Mouse (Mus musculus): ENCODE data around the gene Vangl2. TPM values are rescaled to one million over a fixed set of nuclear protein-coding genes. Genes with fewer than 3 reads are reported as not detected.

Gene Vangl2
- polyA plus RNA-seq, 1 experiment from 2014 or later: 63.2 TPM

DNA sequence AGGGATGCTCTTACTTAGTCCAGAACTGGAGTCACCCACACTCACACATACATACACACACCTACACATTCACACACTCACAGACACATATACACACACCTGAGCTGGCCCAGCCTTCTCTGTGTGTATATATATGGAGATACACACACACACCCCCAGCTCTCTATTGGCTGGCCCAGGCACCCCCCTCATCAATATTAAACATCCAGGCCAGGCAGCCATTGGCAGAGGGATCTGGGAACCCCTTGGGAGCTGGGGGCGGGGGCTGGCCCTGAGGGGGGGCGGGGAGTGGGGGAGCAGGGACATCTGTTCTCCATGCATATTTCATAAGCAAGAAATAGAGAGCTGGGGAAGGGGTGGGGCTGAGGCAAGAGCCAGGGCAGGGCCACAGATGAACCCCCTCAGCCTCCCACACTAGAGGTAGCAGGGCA is 29.3 kb upstream of the Vangl2 start, which contains the start of gene Nhlh1:
Nhlh1 (minus strand) TSS at position 83 of the 431 bp plus-strand sequence.
- 43% methylated on average over 2 of the region's 2 CpGs for WGBS
- Histone ChIP-seq H3K27me3 (peaks cover 40% of the 10 kb centered on the region), H3K4me1 (peaks cover 66% of the 10 kb centered on the region), H3K36me3 (replicated peaks) (no peaks in the 10 kb centered on the region), H3K4me3 (replicated peaks) (peak within 1 kb of the TSS; percentile 42), H3K27ac (peak within 1 kb of the TSS; percentile 81), H3K9me3 (no peaks in the 10 kb centered on the region), H3K4me2 (peak within 1 kb of the TSS; percentile 70), H3K9ac (peak within 1 kb of the TSS; percentile 40)
- peak; percentile 82 for ATAC-seq (ENCODE audit: low FRiP score)

DNA sequence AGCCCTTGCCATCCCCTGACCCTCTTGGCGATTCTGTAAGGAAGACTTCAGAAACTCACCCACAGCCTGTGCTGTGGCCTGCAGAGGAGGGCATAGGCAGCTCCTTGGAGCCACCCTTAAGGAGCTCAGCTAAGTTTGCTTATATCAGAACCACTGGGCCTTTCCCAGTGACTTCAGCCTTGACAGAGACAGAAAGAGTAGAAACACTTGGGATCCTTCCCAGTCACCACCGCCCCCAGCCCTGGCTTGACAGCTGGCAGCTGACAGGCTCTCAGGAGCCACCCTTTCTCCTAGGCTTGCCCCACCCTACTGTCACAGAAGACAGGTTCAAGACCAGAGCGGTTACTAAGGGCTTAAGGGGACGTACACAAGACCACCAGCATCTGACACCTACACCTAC is 28.0 kb upstream of the Vangl2 start:
- H3K27me3 ChIP-seq: peaks cover 49% of the 10 kb centered on the region
- WGBS: 76% methylated on average over 4 of the region's 4 CpGs

DNA sequence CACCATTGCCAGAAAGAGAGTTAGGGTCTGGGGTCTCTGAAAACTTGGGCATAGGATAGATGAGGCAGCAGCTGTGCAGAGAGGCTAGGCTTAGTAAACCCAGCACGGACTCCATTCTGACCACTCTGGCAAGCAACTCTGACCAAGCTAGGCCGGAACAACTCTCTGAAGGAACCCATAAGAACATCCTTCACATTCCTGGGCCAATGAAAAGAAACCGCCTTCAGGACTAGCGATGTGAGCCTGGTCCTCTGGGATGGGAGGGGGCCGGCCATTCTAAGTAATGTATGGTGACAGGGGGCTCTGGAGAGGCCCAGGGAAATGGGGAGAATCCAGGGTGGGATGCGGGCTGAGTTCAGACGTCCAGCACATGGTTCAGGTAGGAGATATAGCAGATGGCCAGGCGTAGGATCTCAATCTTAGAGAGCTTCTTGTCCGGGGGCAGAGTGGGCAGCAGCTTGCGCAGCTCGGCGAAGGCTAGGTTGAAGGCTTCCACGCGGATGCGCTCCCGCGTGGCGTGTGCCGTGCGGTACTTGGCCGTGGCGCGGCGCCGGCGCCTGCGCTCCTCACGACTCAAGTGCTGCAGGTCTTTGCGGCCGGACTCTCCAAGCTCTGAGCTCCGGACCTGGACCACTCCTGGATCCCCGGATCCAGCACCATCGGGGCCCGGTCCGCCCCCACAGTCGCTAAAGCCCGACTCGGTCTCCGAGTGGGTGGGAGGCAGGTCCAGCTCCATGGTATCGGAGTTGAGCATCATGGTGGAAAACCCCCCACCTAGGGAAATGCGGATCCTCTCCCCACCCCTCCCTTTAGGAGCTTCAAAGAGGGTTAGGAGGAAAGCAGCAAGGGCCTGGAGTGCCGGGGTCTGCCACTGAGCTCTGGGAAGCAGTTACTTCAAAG is 25.5 kb upstream of the Vangl2 start:
- Histone ChIP-seq H3K27me3 (peaks cover 49% of the 10 kb centered on the region), H3K4me2 (peak overlapping the region; percentile 70), H3K4me3 (replicated peaks) (peak overlapping the region; percentile 42), H3K36me3 (replicated peaks) (0 out of 2 replicates have a peak, but pooled peaks cover 4% of the 10 kb centered on the region), H3K9ac (peak overlapping the region; percentile 62), H3K27ac (no peak overlapping the region), H3K9me3 (no peaks in the 10 kb centered on the region), H3K4me1 (peaks cover 65% of the 10 kb centered on the region)
- no peak for ATAC-seq (ENCODE audit: low FRiP score)
- 2% methylated on average over 39 of the region's 42 CpGs for WGBS

More for the DNA sequence above, 28.0 kb upstream of the Vangl2 start:
- H3K4me2 ChIP-seq: peak overlapping the region; percentile 70
- no peaks in the 10 kb centered on the region for H3K9me3 ChIP-seq
- peak overlapping the region; percentile 21; the same call in 1 of the 2 replicates for H3K9ac ChIP-seq
- no peak overlapping the region for H3K27ac ChIP-seq
- no peak for ATAC-seq (ENCODE audit: low FRiP score)
- H3K36me3 ChIP-seq (replicated peaks): 0 out of 2 replicates have a peak, but pooled peaks cover 4% of the 10 kb centered on the region
- peak overlapping the region; percentile 42 for H3K4me3 ChIP-seq (replicated peaks)
- peaks cover 67% of the 10 kb centered on the region for H3K4me1 ChIP-seq

DNA sequence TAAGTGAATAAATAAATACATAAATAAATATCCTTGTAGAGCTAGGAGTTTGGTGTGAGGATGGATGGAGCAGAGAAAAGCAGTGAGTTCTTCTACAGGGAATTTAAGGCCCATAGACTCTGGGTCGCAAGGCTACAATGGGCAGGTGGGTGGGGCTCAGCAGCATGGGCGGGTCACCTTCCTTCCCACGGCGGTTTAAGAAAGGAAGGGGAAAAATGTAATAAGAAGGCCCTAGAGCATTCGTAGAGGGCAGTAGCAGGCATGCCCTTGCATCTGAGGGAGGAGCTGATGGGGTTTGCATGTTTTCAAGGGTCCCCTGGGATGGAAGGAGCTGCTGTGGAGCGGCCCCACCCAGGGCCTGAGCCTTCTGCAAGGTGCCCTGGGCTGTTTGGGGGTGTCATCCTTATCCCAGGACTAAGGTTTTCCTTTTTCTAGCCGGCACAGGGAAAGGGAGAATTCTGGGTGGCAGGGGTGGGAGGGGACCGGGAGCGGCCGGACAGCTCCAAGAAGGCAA is 24.6 kb upstream of the Vangl2 start:
- Histone ChIP-seq H3K9ac (no peak overlapping the region), H3K27ac (no peak overlapping the region), H3K4me1 (peaks cover 65% of the 10 kb centered on the region), H3K4me3 (replicated peaks) (peak overlapping the region; percentile 42), H3K27me3 (peaks cover 49% of the 10 kb centered on the region), H3K9me3 (no peaks in the 10 kb centered on the region), H3K4me2 (peak overlapping the region; percentile 70), H3K36me3 (replicated peaks) (0 out of 2 replicates have a peak, but pooled peaks cover 4% of the 10 kb centered on the region)
- ATAC-seq (ENCODE audit: low FRiP score): no peak
- 16% methylated on average over 9 of the region's 10 CpGs for WGBS

DNA sequence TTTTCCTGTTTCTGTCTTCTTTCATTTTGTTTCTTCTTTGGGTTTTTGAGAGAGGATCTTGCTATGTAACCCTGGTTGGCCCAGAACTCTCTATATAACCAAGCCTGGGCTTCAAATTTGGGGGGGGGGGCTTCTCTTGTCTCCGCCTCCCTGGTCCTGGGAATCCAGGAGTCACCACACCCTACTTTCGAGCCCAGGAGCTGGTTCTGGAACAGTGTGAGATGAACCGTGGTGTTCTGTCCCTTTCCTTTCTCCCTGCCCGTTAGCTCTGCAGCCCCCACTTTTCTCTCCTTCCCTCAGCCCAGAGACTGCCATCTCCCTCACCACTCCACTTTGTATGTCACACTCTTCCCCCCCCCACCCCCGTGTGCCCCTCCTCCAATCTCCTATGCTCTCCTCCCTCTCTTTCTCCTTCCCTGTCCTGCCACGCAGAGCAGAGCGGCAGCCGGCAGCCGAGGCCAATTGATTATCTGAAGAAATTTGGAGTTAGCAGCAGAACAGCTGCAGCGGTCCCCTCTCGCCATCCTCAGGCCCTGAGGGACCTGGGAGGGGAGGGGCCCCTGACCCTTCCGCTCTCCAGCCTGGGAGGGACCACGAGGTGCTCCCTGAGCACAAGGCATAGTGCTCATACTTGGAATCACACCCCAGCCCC is 21.0 kb upstream of the Vangl2 start:
- H3K4me1 ChIP-seq: peaks cover 58% of the 10 kb centered on the region
- no peaks in the 10 kb centered on the region for H3K9me3 ChIP-seq
- no peak overlapping the region for H3K4me3 ChIP-seq (replicated peaks)
- H3K27me3 ChIP-seq: peaks cover 26% of the 10 kb centered on the region
- H3K36me3 ChIP-seq (replicated peaks): 0 out of 2 replicates have a peak, but pooled peaks cover 4% of the 10 kb centered on the region
- H3K27ac ChIP-seq: peak overlapping the region; percentile 88
- 0 out of 2 replicates have a peak overlapping the region, but pooled peaks have one; percentile 21 for H3K9ac ChIP-seq
- H3K4me2 ChIP-seq: peak overlapping the region; percentile 31
- peak; percentile 34 for ATAC-seq (ENCODE audit: low FRiP score)
- WGBS: 24% methylated on average over 13 of the region's 13 CpGs

DNA sequence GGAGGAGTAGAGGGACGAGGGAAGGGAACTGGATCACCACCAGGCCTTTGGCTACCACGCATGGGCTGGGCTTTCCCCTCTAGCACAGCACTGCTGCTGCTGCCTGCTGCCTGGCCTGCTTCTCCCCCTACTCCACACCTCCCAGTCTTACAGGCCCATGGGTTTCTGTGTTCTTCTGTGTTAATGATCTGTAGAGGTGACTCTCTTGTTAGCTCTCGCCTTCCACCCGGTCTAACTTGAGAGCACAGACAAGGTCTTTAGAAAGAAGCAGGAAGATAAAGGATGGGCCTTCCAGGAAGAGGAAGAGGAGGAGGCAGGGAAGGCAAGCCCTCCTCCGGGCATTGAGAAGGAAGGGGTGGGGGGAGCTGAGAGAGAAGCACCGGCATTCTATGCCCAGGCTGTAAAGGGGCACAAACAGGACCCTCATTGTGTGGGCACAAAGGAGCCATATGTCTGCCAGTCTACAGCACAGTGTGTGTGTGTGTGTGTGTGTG is 20.0 kb upstream of the Vangl2 start:
- Histone ChIP-seq H3K9me3 (no peaks in the 10 kb centered on the region), H3K27me3 (peaks cover 16% of the 10 kb centered on the region), H3K4me2 (peak overlapping the region; percentile 31), H3K9ac (peak overlapping the region; percentile 1; the same call in 1 of the 2 replicates), H3K4me1 (peaks cover 48% of the 10 kb centered on the region), H3K4me3 (replicated peaks) (no peak overlapping the region), H3K36me3 (replicated peaks) (0 out of 2 replicates have a peak, but pooled peaks cover 4% of the 10 kb centered on the region), H3K27ac (peak overlapping the region; percentile 88)
- WGBS: 14% methylated on average over 6 of the region's 6 CpGs
- ATAC-seq (ENCODE audit: low FRiP score): peak; percentile 89

DNA sequence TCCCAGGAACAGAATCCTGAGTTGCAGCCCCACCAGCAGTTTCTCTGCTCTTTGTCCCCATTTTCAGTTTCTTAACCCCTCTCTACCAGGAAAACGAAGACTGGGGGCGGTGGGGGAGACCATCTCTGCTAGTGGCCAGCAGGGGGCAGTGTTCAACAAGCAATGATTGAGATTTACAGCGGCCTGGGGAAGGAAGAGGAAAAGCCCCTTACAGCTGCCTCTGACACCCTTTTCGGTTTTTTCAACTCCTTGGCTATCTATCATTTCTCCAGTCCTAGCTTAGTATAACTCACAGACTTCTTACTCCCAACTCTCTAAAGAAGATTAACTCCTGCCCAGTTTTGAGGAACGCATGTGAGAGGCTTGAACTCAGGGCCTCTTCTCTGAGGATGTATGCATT is 18.7 kb upstream of the Vangl2 start:
- H3K9me3 ChIP-seq: no peaks in the 10 kb centered on the region
- H3K27ac ChIP-seq: peak overlapping the region; percentile 88
- H3K4me2 ChIP-seq: no peak overlapping the region; the same call in 1 of the 2 replicates
- ATAC-seq (ENCODE audit: low FRiP score): peak; percentile 39; the same call in 1 of the 2 replicates
- no peak overlapping the region for H3K4me3 ChIP-seq (replicated peaks)
- peaks cover 4% of the 10 kb centered on the region; the same call in 1 of the 2 replicates for H3K27me3 ChIP-seq
- 0 out of 2 replicates have a peak, but pooled peaks cover 4% of the 10 kb centered on the region for H3K36me3 ChIP-seq (replicated peaks)
- H3K4me1 ChIP-seq: peaks cover 37% of the 10 kb centered on the region
- WGBS: 11% methylated on average over 5 of the region's 5 CpGs
- no peak overlapping the region for H3K9ac ChIP-seq

DNA sequence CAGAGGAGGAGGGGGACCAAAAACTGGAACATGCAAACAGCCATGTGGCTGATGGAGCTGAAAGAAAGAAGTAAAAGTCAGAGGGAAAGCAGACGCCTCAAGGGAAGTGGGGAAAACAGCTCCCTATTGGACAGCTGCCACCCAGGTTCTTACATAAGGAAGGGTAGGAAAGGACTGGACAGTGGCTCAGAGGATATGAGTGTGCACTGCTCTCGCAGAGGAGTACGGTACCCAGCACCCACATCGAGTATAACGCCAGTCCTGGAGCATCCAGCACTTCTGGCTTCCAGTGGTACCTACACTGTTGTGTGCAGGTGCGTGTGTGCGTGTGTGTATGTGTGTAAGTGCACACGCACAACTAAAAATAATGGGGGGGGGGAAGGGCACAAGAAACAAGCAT is 18.2 kb upstream of the Vangl2 start:
- Histone ChIP-seq H3K4me1 (peaks cover 37% of the 10 kb centered on the region), H3K36me3 (replicated peaks) (no peaks in the 10 kb centered on the region), H3K9me3 (no peaks in the 10 kb centered on the region), H3K9ac (no peak overlapping the region), H3K27ac (no peak overlapping the region), H3K4me2 (no peak overlapping the region), H3K27me3 (no peaks in the 10 kb centered on the region; the same call in 1 of the 2 replicates), H3K4me3 (replicated peaks) (no peak overlapping the region)
- ATAC-seq (ENCODE audit: low FRiP score): no peak
- 69% methylated on average over 8 of the region's 8 CpGs for WGBS

DNA sequence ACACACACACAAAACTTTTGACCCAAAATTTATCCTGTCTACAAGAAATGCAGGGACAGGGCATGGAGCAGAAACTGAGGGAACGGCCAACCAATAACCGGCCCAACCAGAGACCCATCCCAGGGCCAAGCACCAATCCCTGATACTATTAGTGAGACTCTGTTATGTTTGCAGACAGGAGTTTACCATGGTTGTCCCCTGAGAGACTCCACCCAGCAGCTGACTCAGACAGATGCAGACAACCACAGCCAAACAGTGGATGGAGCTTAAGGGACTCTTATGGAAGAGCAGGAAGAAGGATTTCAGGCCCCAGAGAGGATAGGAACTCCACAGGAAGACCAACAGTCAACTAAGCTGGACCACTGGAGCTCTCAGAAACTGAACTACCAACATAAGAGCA is 1.7 kb upstream of the Vangl2 start:
- H3K9me3 ChIP-seq: no peaks in the 10 kb centered on the region
- no peak for ATAC-seq (ENCODE audit: low FRiP score)
- no peak overlapping the region for H3K4me2 ChIP-seq
- 95% methylated on average over 2 of the region's 2 CpGs for WGBS
- peaks cover 32% of the 10 kb centered on the region for H3K4me1 ChIP-seq
- H3K27ac ChIP-seq: no peak overlapping the region
- no peak overlapping the region for H3K4me3 ChIP-seq (replicated peaks)
- H3K9ac ChIP-seq: no peak overlapping the region
- no peaks in the 10 kb centered on the region for H3K36me3 ChIP-seq (replicated peaks)
- H3K27me3 ChIP-seq: no peaks in the 10 kb centered on the region

DNA sequence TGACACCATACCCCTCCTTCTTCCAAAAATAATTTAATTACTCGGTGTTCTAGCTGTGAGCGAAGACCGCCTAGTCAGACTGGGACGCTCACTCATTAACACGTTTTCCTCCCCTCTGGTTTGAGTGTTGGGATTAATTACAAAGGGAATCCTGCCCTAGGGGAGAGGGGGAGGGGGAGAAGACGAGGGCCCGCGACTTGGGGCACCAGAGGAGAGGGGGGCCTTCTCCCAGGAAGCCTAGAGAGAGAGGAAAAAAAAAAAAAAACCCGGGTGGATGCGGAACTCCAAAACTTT is 488 bp downstream of the Vangl2 start:
- H3K4me3 ChIP-seq (replicated peaks): peak overlapping the region; percentile 92
- no peaks in the 10 kb centered on the region for H3K27me3 ChIP-seq
- 0 out of 2 replicates have a peak, but pooled peaks cover 8% of the 10 kb centered on the region for H3K36me3 ChIP-seq (replicated peaks)
- ATAC-seq (ENCODE audit: low FRiP score): peak; percentile 70
- H3K4me2 ChIP-seq: peak overlapping the region; percentile 97
- peak overlapping the region; percentile 51; the same call in 1 of the 2 replicates for H3K9ac ChIP-seq
- peaks cover 52% of the 10 kb centered on the region for H3K4me1 ChIP-seq
- H3K27ac ChIP-seq: peak overlapping the region; percentile 98
- H3K9me3 ChIP-seq: no peaks in the 10 kb centered on the region
- 1% methylated on average over 10 of the region's 10 CpGs for WGBS

DNA sequence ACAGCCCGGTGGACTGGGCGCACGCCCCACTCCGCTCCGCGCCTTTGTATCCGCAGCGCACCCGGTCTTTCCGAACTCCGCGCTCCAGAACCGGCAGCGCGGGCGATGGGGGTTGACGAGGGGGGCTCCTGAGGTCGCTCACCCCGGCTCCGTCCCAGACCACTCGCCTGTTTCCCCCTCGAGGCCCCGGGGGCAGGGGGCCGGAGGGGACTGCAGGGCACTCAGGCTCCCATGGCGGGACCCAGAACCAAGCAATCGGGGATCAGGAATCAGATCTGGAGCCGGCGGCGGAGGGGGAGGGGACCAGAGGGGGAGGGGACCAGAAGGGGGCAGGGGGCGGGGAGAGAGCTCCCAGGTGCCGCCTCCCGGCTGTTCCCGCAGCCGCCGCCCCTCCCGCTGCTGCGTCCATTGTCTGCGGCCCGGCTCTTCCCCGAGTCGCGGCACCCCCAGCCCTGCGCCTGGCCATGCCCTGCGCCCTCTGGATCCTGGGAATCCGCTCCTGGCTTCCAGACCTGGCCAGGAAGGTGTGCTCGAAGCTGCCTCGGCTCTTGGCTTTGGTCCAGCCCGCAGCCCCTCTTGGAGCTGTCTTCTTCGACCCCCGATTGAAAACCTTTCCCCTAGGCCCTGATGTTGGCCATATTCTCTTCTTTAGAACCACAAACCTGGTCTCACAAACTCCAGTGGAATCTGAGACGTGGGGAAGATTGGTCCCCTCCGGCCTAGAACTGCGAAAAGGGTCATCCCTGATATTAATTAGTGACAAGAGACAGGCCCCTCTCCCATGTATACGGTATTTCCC is 1.0 kb downstream of the Vangl2 start:
- H3K4me1 ChIP-seq: peaks cover 57% of the 10 kb centered on the region
- ATAC-seq (ENCODE audit: low FRiP score): peak; percentile 89
- WGBS: under 1% methylated on average over 50 of the region's 54 CpGs

More for the DNA sequence above, 1.0 kb downstream of the Vangl2 start:
- H3K4me3 ChIP-seq (replicated peaks): peak overlapping the region; percentile 92
- H3K36me3 ChIP-seq (replicated peaks): peaks cover 10% of the 10 kb centered on the region
- H3K27me3 ChIP-seq: no peaks in the 10 kb centered on the region
- H3K9me3 ChIP-seq: no peaks in the 10 kb centered on the region
- H3K4me2 ChIP-seq: peak overlapping the region; percentile 97
- H3K27ac ChIP-seq: peak overlapping the region; percentile 98
- H3K9ac ChIP-seq: peak overlapping the region; percentile 97
